Mouse (Mus musculus) hindbrain, embryonic 14.5 days (tissue): ENCODE data around the gene Lmx1a. TPM values are rescaled to one million over a fixed set of nuclear protein-coding genes. Genes with fewer than 3 reads are reported as not detected.

Experiments
- ATAC-seq: fragments of 200-750 bp; cut with Nextera tagmentation; 2 replicates; pipeline ENCODE4 v1.8.0; 2017; ENCODE audit warnings: moderate number of reproducible peaks, mild to moderate bottlenecking, moderate TSS enrichment, moderate library complexity; ENCODE audit not compliant: low FRiP score
- DNase-seq: peaks from one replicate; pipeline ENCODE4 v3.0.0-alpha.2; 2015; ENCODE audit warnings: low spot score
- H3K27ac ChIP-seq: fragments of 300-500 bp; sonication (generic); 2 replicates; pipeline ENCODE4 v1.5.1; 2014; ENCODE audit warnings: mild to moderate bottlenecking, moderate library complexity
- H3K27me3 ChIP-seq: fragments of 300-500 bp; sonication (generic); 2 replicates; pipeline ENCODE4 v1.6.1; 2014; ENCODE audit warnings: mild to moderate bottlenecking, low read length, mixed read lengths; ENCODE audit not compliant: control insufficient read depth, insufficient read depth
- H3K36me3 ChIP-seq: fragments of 300-500 bp; sonication (generic); replicated peaks from 2 replicates; pipeline ENCODE4 v1.6.1; 2014; ENCODE audit not compliant: control insufficient read depth, insufficient read depth
- H3K4me1 ChIP-seq: fragments of 300-500 bp; sonication (generic); replicated peaks from 2 replicates; pipeline ENCODE4 v1.6.1; 2014; ENCODE audit warnings: antibody characterized with exemption, low read length, mixed read lengths; ENCODE audit not compliant: control insufficient read depth, insufficient read depth
- H3K4me2 ChIP-seq: fragments of 300-500 bp; sonication (generic); replicated peaks from 2 replicates; pipeline ENCODE4 v1.6.1; 2014; ENCODE audit warnings: mild to moderate bottlenecking, moderate library complexity
- H3K4me3 ChIP-seq: fragments of 300-500 bp; sonication (generic); replicated peaks from 2 replicates; pipeline ENCODE4 v1.5.1; 2014; ENCODE audit warnings: mild to moderate bottlenecking, low read length
- H3K9ac ChIP-seq: fragments of 300-500 bp; sonication (generic); 2 replicates; pipeline ENCODE4 v1.6.1; 2014
- H3K9me3 ChIP-seq: fragments of 300-500 bp; sonication (generic); 2 replicates; pipeline ENCODE4 v1.6.1; 2016; ENCODE audit warnings: low read length; ENCODE audit not compliant: control insufficient read depth
- WGBS: fragments of 180-500 bp; shearing (Covaris S2); extraction: QIAGEN DNeasy Blood & Tissue Kit; methylation state at CpG from one replicate; pipeline ENCODE4 v1.1.7; 2014; 5-methylcytosine and 5-hydroxymethylcytosine counted together
- polyA plus RNA-seq: library from polyadenylated mRNA; unstranded; fragments of >200 nt; fragmentation: Nextera tagmentation; extraction: Ambion mirVana; gene quantifications from 2 replicates; pipeline ENCODE4 v1.2.1, GENCODE M21; 2014

Gene Lmx1a
- polyA plus RNA-seq, 1 experiment from 2014 or later, result 3.3 TPM

DNA sequence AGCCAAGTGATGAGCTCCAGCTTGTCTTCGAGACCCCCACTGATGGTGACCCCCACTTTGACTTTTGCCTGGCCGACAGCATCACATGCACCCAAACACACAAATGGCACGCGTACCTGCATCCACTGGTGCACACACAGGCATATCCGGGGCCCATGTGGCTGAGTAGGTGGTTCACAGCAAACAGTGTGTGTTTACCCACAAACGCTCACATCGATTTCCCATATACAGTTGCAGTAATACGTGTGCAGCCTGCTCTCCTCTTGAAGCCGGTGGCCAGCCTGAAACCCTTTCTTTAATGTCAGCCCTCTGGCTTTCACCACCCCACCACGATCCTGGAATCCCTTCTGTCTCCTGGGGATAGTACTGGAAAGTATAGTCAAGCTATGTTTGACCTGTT is 71.3 kb downstream of the Lmx1a start:
- no peak for ATAC-seq
- no peak for DNase-seq
- 87% methylated on average over 10 of the region's 10 CpGs for WGBS
- H3K27ac ChIP-seq, result no peak overlapping the region
- no peak overlapping the region for H3K4me3 ChIP-seq
- no peaks in the 10 kb centered on the region for H3K9me3 ChIP-seq
- H3K36me3 ChIP-seq, result no peaks in the 10 kb centered on the region
- no peak overlapping the region for H3K4me2 ChIP-seq
- H3K27me3 ChIP-seq, result peaks cover 61% of the 10 kb centered on the region
- H3K9ac ChIP-seq, result no peak overlapping the region
- H3K4me1 ChIP-seq, result peaks cover 21% of the 10 kb centered on the region; the same call in 1 of the 2 replicates

DNA sequence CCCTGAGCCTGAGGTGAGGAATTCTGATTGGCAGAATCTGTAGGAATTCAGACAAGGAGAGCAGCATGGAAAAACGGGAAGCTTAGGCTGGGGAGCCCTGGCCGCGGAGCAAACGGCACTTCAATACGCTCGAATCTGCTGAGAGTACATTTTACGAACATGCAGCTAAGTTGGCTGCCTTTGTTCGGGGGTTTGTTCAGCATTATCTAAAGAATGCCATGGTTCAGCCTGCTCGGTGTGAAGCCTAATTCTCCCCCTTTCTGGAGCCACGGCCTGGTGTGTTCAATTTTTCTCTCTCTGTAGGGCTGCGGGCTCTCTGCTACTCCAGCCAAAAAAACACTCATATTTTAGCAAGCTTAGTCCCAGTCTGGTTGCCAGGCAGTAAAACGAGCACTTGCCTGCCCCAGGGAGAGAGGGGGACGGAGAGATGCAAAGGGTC is 72.8 kb downstream of the Lmx1a start:
- WGBS, result 2% methylated on average over 13 of the region's 13 CpGs
- Histone ChIP-seq H3K4me2 (0 out of 2 replicates have a peak overlapping the region, but pooled peaks have one; percentile 1), H3K4me3 (no peak overlapping the region), H3K27ac (no peak overlapping the region), H3K9ac (no peak overlapping the region), H3K36me3 (no peaks in the 10 kb centered on the region), H3K27me3 (peaks cover 51% of the 10 kb centered on the region), H3K9me3 (no peaks in the 10 kb centered on the region), H3K4me1 (peaks cover 21% of the 10 kb centered on the region; the same call in 1 of the 2 replicates)
- ATAC-seq, result peak; percentile 44
- peak; percentile 47 for DNase-seq

DNA sequence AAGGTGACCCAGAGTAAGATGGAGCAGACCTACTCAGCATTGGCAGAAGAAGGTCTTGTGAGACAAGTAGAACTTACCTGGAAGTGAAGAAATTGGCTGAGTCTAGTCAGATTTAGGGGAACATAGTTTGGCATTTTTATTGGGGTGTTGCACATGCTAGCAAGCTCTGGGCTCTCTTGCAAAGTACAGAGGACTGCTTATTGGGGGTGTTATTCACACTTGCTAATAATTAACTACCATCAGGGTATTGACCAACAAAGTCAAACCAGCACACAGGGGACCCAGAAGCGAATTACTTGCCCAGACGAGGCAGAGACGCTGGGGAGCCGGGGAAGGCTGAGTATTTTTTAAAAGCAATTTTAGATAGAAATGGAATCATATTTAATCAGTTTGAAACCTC is 77.6 kb downstream of the Lmx1a start:
- Histone ChIP-seq H3K36me3 (no peaks in the 10 kb centered on the region), H3K27me3 (peaks cover 26% of the 10 kb centered on the region; the same call in 1 of the 2 replicates), H3K27ac (no peak overlapping the region), H3K4me3 (no peak overlapping the region), H3K9ac (no peak overlapping the region), H3K4me1 (peaks cover 5% of the 10 kb centered on the region; the same call in 1 of the 2 replicates), H3K4me2 (no peak overlapping the region), H3K9me3 (no peaks in the 10 kb centered on the region)
- ATAC-seq (no peak), DNase-seq (no peak)
- 71% methylated on average over 4 of the region's 4 CpGs for WGBS

GRCm38 (mm10) chr1:167770457-167770856 is 81.4 kb downstream of the Lmx1a start:
- Histone ChIP-seq H3K4me3 (no peak overlapping the region), H3K4me1 (no peaks in the 10 kb centered on the region), H3K27me3 (no peaks in the 10 kb centered on the region), H3K36me3 (no peaks in the 10 kb centered on the region), H3K9ac (no peak overlapping the region), H3K27ac (no peak overlapping the region), H3K9me3 (no peaks in the 10 kb centered on the region), H3K4me2 (no peak overlapping the region)
- no peak for ATAC-seq
- 90% methylated on average over 7 of the region's 7 CpGs for WGBS
- DNase-seq, result no peak

DNA sequence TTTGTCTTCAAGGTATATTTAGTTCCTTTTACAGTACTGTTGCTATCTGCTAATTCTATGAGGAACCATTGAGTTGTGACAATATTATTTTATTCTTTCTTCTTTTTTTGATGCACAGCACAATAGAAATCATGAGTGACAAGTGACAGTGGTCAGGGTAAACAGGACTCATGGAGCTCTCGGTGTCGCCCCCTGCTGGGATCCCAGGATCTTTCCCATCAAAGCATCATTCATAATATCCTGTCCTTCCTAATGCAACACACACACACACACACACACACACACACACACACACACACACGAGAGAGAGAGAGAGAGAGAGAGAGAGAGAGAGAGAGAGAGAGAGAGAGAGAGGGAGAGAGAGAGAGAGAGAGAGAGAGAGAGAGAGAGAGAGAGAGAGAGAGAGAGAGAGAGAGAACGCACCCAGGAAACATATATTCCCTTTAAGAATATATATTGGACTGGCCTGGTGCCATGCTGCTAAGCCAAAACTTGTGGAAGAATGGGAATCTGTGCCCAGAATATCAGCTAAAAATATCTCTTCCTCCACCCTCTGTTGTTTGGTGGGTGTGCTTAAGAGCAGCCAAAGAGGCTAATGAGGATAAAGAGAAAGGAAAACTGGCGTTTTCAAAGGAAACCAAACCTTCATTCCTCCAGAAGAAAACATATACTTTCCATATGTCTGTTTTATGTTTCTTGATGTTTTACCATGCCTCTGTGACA is 90.9 kb downstream of the Lmx1a start:
- WGBS, result 79% methylated on average over 4 of the region's 5 CpGs
- H3K27ac ChIP-seq, result no peak overlapping the region
- no peak overlapping the region for H3K4me2 ChIP-seq
- DNase-seq (no peak), ATAC-seq (no peak)
- no peaks in the 10 kb centered on the region for H3K27me3 ChIP-seq
- H3K9me3 ChIP-seq, result no peaks in the 10 kb centered on the region
- H3K36me3 ChIP-seq, result no peaks in the 10 kb centered on the region
- H3K4me1 ChIP-seq, result no peaks in the 10 kb centered on the region; the same call in 1 of the 2 replicates
- H3K4me3 ChIP-seq, result no peak overlapping the region
- no peak overlapping the region for H3K9ac ChIP-seq

- WGBS, result 34% methylated on average over 10 of the region's 10 CpGs
- Histone ChIP-seq H3K9ac (no peak overlapping the region), H3K4me1 (no peaks in the 10 kb centered on the region; the same call in 1 of the 2 replicates), H3K36me3 (no peaks in the 10 kb centered on the region), H3K27ac (no peak overlapping the region), H3K27me3 (no peaks in the 10 kb centered on the region), H3K4me2 (no peak overlapping the region), H3K4me3 (no peak overlapping the region), H3K9me3 (no peaks in the 10 kb centered on the region)
- ATAC-seq (peak; percentile 83; the same call in 1 of the 2 replicates), DNase-seq (peak; percentile 82)
Measured at GRCm38 (mm10) chr1:167781787-167782484, 92.9 kb downstream of the Lmx1a start.

- 87% methylated on average over 2 of the region's 2 CpGs for WGBS
- DNase-seq, result no peak
- no peak for ATAC-seq
- Histone ChIP-seq H3K9ac (no peak overlapping the region), H3K36me3 (no peaks in the 10 kb centered on the region), H3K27ac (no peak overlapping the region), H3K4me3 (no peak overlapping the region), H3K4me1 (peaks cover 4% of the 10 kb centered on the region; the same call in 1 of the 2 replicates), H3K9me3 (no peaks in the 10 kb centered on the region), H3K27me3 (no peaks in the 10 kb centered on the region), H3K4me2 (no peak overlapping the region)
Measured at GRCm38 (mm10) chr1:167784067-167784466, 95.0 kb downstream of the Lmx1a start.

DNA sequence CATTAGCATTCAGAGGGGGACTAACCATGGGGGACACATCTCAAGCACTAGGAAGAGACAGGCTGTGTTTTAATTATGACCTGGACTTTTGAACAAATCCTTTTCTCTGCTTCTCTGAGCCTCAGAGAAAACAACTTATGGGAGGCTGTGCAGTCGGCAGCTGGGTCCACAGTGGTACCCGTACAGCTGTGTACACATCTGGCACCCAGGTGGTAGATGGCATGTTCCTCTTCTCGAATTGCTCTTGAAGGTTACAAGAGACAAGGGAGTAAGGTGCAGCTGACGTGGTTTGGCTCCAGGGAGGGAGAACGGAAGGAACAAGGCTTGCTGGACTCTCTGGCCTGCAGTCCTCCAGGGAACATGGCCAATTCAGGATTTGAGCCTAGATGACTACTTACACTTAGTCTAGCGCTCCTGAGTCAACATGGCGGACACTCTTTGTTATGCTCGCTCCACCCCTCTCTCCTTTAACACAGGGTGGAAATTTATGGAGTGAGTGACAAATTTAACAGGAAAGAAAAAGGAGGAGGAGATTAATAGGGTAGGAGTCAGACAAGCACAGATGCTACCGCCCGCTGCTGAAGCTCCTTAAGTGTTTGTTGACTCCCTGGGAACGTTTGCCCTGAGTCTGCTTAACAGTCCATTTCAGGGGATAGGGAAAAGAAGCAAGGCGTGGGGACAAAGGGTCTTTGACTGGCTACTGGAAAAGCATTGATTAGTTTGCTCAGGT is 99.8 kb downstream of the Lmx1a start:
- H3K4me2 ChIP-seq, result no peak overlapping the region
- H3K27me3 ChIP-seq, result no peaks in the 10 kb centered on the region
- H3K4me3 ChIP-seq, result no peak overlapping the region
- ATAC-seq (no peak), DNase-seq (no peak)
- H3K4me1 ChIP-seq, result 0 out of 2 replicates have a peak, but pooled peaks cover 4% of the 10 kb centered on the region
- H3K27ac ChIP-seq, result no peak overlapping the region
- H3K9me3 ChIP-seq, result no peaks in the 10 kb centered on the region
- H3K9ac ChIP-seq, result no peak overlapping the region
- H3K36me3 ChIP-seq, result no peaks in the 10 kb centered on the region
- WGBS, result 68% methylated on average over 12 of the region's 12 CpGs

DNA sequence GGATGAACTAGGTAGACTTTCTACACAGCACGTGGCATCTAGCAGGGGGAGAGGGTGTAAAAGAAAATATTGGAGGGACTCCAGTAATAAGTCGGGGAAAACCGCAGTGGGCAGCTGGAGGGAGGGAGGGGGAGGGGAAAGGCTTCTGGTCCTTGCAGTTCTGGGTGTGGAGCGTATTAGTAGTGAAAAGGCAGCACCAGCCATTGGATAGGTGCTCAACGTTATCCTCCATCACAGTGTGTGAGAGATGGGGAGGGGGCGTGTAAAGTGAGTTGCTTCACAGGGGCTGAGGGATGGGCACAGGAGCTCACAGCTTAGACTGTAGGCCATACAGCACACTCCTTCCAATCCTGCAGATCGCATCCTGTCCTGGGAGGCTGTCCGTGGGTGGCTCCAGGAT is 100.4 kb downstream of the Lmx1a start:
- no peak for DNase-seq
- Histone ChIP-seq H3K4me1 (0 out of 2 replicates have a peak, but pooled peaks cover 4% of the 10 kb centered on the region), H3K36me3 (no peaks in the 10 kb centered on the region), H3K4me2 (no peak overlapping the region), H3K27ac (no peak overlapping the region), H3K4me3 (no peak overlapping the region), H3K9ac (no peak overlapping the region), H3K9me3 (no peaks in the 10 kb centered on the region), H3K27me3 (no peaks in the 10 kb centered on the region)
- 70% methylated on average over 8 of the region's 8 CpGs for WGBS
- no peak for ATAC-seq
